Mouse (Mus musculus): Measurements from ENCODE around the gene Acin1. TPM values are rescaled to one million over a fixed set of nuclear protein-coding genes. Genes with fewer than 3 reads are reported as not detected.

Gene Acin1
- polyA plus RNA-seq, 1 experiment from 2014 or later, result 145 TPM

DNA sequence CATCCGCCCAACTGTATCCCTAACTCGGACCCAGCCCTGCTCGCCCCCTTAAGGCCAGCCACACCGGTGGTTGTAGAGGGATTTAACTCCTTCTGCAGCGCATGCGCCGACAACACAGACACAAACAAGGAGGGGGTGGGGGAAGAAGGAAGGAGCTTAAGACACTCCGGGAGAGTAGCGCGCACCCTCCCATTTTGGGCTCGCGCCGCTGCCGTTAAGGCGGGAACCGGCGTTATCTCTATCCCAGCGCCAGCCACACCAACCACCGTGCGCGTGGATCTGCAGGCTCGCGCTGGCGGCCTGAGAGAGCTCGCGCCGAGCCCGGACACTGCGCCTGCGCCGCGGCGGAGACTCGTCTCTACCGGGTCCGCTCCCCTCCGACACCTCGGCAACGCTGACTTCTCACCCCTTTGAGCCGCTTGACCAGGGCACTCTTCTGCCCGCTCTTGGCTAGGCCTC, 639 bp downstream of the Acin1 start, which contains the start of gene 1700123O20Rik:
TSS of gene 1700123O20Rik (plus strand) at position 154 of the 459 bp plus-strand sequence.
- peak; percentile 76 for ATAC-seq (ENCODE audit: insufficient number of reproducible peaks, insufficient read depth, low FRiP score, low read depth)
- H3K4me2 ChIP-seq (replicated peaks; ENCODE audit: low read depth, low read length), result peak within 1 kb of the TSS; percentile 72
- H3K27ac ChIP-seq (ENCODE audit: low read length), result peak within 1 kb of the TSS; percentile 96
- peaks cover 24% of the 10 kb centered on the region for H3K36me3 ChIP-seq (ENCODE audit: control insufficient read depth, insufficient read depth, low read length)
- no peaks in the 10 kb centered on the region for H3K27me3 ChIP-seq (ENCODE audit: control insufficient read depth, insufficient read depth, low read length)
- H3K9me3 ChIP-seq (ENCODE audit: control insufficient read depth, low read depth, low read length), result no peaks in the 10 kb centered on the region
- WGBS, result under 1% methylated on average over 41 of the region's 41 CpGs
- peak within 1 kb of the TSS; percentile 97 for H3K9ac ChIP-seq (replicated peaks; ENCODE audit: low read depth, low read length)
- peaks cover 13% of the 10 kb centered on the region; the same call in 1 of the 2 replicates for H3K4me1 ChIP-seq (ENCODE audit: control insufficient read depth, insufficient read depth, low read length)
- peak within 1 kb of the TSS; percentile 84 for H3K4me3 ChIP-seq (ENCODE audit: low read depth, low read length)

DNA sequence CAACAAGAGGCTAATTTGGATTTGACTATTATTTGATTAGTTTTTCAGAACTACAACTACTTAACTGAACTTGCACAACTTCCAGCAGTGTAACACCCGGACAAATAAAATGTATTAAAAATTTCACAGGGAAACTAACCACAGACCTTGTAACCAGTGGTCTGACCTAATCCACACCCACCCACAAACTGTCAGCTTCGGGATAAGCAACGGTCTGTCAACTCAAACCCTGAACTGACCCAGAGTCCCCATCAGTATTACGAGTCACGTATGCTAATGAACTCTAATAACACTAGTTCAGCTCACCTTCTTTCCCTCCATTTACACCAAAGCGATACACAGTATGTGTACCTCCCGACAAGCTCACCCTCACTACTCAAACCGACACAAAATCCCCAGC, 1.3 kb downstream of the Acin1 start:
- peak overlapping the region; percentile 97 for H3K9ac ChIP-seq (replicated peaks; ENCODE audit: low read depth, low read length)
- no peaks in the 10 kb centered on the region for H3K9me3 ChIP-seq (ENCODE audit: control insufficient read depth, low read depth, low read length)
- peaks cover 13% of the 10 kb centered on the region; the same call in 1 of the 2 replicates for H3K4me1 ChIP-seq (ENCODE audit: control insufficient read depth, insufficient read depth, low read length)
- H3K27ac ChIP-seq (ENCODE audit: low read length), result no peak overlapping the region
- no peak for ATAC-seq (ENCODE audit: insufficient number of reproducible peaks, insufficient read depth, low FRiP score, low read depth)
- H3K4me2 ChIP-seq (replicated peaks; ENCODE audit: low read depth, low read length), result peak overlapping the region; percentile 72
- H3K27me3 ChIP-seq (ENCODE audit: control insufficient read depth, insufficient read depth, low read length), result no peaks in the 10 kb centered on the region
- peak overlapping the region; percentile 84 for H3K4me3 ChIP-seq (ENCODE audit: low read depth, low read length)
- WGBS, result 12% methylated on average over 8 of the region's 8 CpGs
- peaks cover 19% of the 10 kb centered on the region for H3K36me3 ChIP-seq (ENCODE audit: control insufficient read depth, insufficient read depth, low read length)

DNA sequence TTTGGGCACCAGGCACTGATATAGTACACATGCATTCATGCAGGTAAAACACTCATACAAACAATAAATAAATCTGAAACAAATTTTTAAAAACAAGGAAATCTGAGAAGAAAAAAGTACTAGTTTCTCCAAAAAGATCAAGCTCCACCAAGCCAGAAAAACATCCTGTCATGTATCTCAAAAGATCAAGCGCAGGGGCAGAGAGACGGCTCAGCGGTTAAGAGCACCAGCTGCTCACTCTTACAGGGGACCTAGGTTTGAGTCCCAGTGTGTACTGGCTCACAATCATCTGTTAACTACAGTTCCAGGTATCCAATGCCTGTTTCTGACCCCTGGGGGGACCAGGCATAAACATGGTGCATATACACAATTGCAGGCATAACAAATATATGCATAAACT, 4.3 kb downstream of the Acin1 start:
- no peak overlapping the region for H3K4me2 ChIP-seq (replicated peaks; ENCODE audit: low read depth, low read length)
- 85% methylated on average over 3 of the region's 3 CpGs for WGBS
- no peak overlapping the region for H3K27ac ChIP-seq (ENCODE audit: low read length)
- peaks cover 4% of the 10 kb centered on the region; the same call in 1 of the 2 replicates for H3K4me1 ChIP-seq (ENCODE audit: control insufficient read depth, insufficient read depth, low read length)
- no peak overlapping the region for H3K4me3 ChIP-seq (ENCODE audit: low read depth, low read length)
- H3K9ac ChIP-seq (replicated peaks; ENCODE audit: low read depth, low read length), result no peak overlapping the region
- no peaks in the 10 kb centered on the region for H3K9me3 ChIP-seq (ENCODE audit: control insufficient read depth, low read depth, low read length)
- ATAC-seq (ENCODE audit: insufficient number of reproducible peaks, insufficient read depth, low FRiP score, low read depth), result no peak
- peaks cover 34% of the 10 kb centered on the region for H3K36me3 ChIP-seq (ENCODE audit: control insufficient read depth, insufficient read depth, low read length)
- no peaks in the 10 kb centered on the region for H3K27me3 ChIP-seq (ENCODE audit: control insufficient read depth, insufficient read depth, low read length)

DNA sequence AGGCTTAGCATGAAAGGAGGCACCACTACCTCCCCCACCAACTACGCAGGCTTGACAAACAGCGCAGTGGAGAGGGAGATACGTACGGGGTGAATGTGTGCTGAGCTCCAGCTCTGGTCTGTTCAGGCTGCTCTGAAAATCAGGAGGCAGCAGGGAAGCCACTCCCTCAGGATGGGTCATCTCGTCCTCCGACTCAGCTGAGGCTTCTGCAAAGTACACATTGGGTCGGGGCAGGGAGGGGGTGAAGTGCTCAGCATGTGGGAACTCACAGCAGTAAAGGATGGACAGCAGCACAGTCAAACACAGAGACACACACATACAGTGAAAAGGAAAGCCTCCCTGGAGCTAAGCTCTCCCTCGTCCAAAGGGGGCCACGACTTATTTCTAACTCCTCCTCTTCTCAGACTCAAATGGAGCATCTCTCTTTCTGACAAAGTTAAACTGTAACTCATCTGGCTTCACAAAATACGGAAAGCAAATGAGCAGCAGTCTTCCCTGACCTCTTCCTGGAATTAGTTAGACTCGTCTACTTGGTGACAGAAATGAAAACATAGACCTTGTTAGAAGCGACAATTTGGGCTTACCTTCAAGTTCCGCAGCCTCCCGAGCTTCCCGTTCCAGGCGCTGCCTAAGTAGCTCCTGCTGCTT, 8.0 kb downstream of the Acin1 start:
- H3K4me3 ChIP-seq (ENCODE audit: low read depth, low read length), result no peak overlapping the region
- H3K9me3 ChIP-seq (ENCODE audit: control insufficient read depth, low read depth, low read length), result no peaks in the 10 kb centered on the region
- 79% methylated on average over 16 of the region's 16 CpGs for WGBS
- H3K4me1 ChIP-seq (ENCODE audit: control insufficient read depth, insufficient read depth, low read length), result no peaks in the 10 kb centered on the region
- H3K4me2 ChIP-seq (replicated peaks; ENCODE audit: low read depth, low read length), result no peak overlapping the region
- H3K9ac ChIP-seq (replicated peaks; ENCODE audit: low read depth, low read length), result no peak overlapping the region
- H3K36me3 ChIP-seq (ENCODE audit: control insufficient read depth, insufficient read depth, low read length), result peaks cover 62% of the 10 kb centered on the region
- no peak for ATAC-seq (ENCODE audit: insufficient number of reproducible peaks, insufficient read depth, low FRiP score, low read depth)
- H3K27ac ChIP-seq (ENCODE audit: low read length), result no peak overlapping the region
- H3K27me3 ChIP-seq (ENCODE audit: control insufficient read depth, insufficient read depth, low read length), result no peaks in the 10 kb centered on the region

DNA sequence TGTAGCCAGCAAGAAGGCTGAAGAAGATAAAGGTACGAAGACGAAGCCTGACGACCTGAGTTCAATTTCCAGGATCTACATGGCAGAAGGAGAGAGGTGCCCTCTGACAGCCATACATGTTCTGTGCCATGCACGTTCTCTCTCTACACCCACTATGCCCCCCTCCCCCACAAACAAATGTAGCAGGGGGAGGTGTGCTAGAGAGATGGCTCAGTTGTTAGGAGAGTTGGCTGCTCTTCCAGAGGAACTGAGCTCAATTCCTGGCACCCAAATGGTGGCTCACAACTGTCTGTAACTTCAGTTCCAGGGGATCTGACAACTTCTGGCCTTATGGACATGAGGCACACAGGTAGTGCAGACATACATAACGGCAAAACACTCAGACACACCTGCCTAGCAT, 10.4 kb downstream of the Acin1 start:
- Histone ChIP-seq H3K27ac (ENCODE audit: low read length) (no peak overlapping the region), H3K4me1 (ENCODE audit: control insufficient read depth, insufficient read depth, low read length) (no peaks in the 10 kb centered on the region), H3K9me3 (ENCODE audit: control insufficient read depth, low read depth, low read length) (no peaks in the 10 kb centered on the region), H3K9ac (replicated peaks; ENCODE audit: low read depth, low read length) (no peak overlapping the region), H3K27me3 (ENCODE audit: control insufficient read depth, insufficient read depth, low read length) (no peaks in the 10 kb centered on the region), H3K4me3 (ENCODE audit: low read depth, low read length) (no peak overlapping the region), H3K36me3 (ENCODE audit: control insufficient read depth, insufficient read depth, low read length) (peaks cover 69% of the 10 kb centered on the region), H3K4me2 (replicated peaks; ENCODE audit: low read depth, low read length) (no peak overlapping the region)
- ATAC-seq (ENCODE audit: insufficient number of reproducible peaks, insufficient read depth, low FRiP score, low read depth), result no peak
- WGBS, result 80% methylated on average over 5 of the region's 5 CpGs

DNA sequence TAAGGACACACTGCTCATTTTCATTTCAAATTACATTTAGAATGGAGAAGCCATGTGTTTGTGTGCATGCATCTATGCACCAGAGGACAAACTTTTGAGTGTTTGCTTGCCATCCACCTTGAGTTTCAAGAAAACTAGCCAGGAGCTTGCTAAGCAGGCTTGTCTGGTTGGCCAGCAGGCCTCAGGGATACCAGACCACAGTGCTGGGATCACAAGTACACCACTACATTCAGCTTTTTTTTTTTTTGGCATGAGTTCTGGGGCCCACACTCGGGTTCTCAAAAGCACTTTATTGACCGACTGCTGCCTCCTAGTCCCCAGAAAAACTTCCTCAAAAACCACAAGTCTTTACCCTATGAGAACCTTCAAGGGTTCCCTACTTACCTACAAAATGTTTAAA, 12.4 kb downstream of the Acin1 start:
- no peak overlapping the region for H3K9ac ChIP-seq (replicated peaks; ENCODE audit: low read depth, low read length)
- H3K4me1 ChIP-seq (ENCODE audit: control insufficient read depth, insufficient read depth, low read length), result no peaks in the 10 kb centered on the region
- no peak overlapping the region for H3K4me2 ChIP-seq (replicated peaks; ENCODE audit: low read depth, low read length)
- peaks cover 73% of the 10 kb centered on the region for H3K36me3 ChIP-seq (ENCODE audit: control insufficient read depth, insufficient read depth, low read length)
- WGBS, result 69% methylated on average over 2 of the region's 2 CpGs
- H3K4me3 ChIP-seq (ENCODE audit: low read depth, low read length), result no peak overlapping the region
- no peak for ATAC-seq (ENCODE audit: insufficient number of reproducible peaks, insufficient read depth, low FRiP score, low read depth)
- H3K27ac ChIP-seq (ENCODE audit: low read length), result no peak overlapping the region
- H3K27me3 ChIP-seq (ENCODE audit: control insufficient read depth, insufficient read depth, low read length), result no peaks in the 10 kb centered on the region
- H3K9me3 ChIP-seq (ENCODE audit: control insufficient read depth, low read depth, low read length), result no peaks in the 10 kb centered on the region

DNA sequence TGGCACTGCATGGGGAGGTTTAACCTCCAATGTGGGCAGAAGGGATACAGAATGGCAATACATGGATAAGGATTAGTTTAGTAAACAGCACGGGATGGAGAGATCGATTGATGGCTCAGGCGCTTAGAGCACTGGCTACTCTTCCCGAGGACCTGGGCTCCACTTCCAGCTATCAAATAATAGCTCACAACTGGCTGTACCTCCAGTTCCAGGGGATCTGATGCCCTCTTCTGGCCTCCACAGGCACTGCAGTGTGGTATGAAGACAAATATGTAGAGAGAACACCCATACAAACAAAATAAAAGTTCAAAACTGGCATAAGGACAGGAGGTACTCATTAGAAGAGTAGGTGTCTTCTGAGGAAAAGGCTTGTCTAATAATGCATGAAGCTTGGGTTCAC, 17.4 kb downstream of the Acin1 start:
- Histone ChIP-seq H3K27me3 (ENCODE audit: control insufficient read depth, insufficient read depth, low read length) (no peaks in the 10 kb centered on the region), H3K4me2 (replicated peaks; ENCODE audit: low read depth, low read length) (no peak overlapping the region), H3K4me1 (ENCODE audit: control insufficient read depth, insufficient read depth, low read length) (no peaks in the 10 kb centered on the region), H3K9ac (replicated peaks; ENCODE audit: low read depth, low read length) (no peak overlapping the region), H3K4me3 (ENCODE audit: low read depth, low read length) (no peak overlapping the region), H3K27ac (ENCODE audit: low read length) (no peak overlapping the region), H3K9me3 (ENCODE audit: control insufficient read depth, low read depth, low read length) (no peaks in the 10 kb centered on the region), H3K36me3 (ENCODE audit: control insufficient read depth, insufficient read depth, low read length) (peaks cover 64% of the 10 kb centered on the region)
- no peak for ATAC-seq (ENCODE audit: insufficient number of reproducible peaks, insufficient read depth, low FRiP score, low read depth)
- 73% methylated on average over 4 of the region's 4 CpGs for WGBS

DNA sequence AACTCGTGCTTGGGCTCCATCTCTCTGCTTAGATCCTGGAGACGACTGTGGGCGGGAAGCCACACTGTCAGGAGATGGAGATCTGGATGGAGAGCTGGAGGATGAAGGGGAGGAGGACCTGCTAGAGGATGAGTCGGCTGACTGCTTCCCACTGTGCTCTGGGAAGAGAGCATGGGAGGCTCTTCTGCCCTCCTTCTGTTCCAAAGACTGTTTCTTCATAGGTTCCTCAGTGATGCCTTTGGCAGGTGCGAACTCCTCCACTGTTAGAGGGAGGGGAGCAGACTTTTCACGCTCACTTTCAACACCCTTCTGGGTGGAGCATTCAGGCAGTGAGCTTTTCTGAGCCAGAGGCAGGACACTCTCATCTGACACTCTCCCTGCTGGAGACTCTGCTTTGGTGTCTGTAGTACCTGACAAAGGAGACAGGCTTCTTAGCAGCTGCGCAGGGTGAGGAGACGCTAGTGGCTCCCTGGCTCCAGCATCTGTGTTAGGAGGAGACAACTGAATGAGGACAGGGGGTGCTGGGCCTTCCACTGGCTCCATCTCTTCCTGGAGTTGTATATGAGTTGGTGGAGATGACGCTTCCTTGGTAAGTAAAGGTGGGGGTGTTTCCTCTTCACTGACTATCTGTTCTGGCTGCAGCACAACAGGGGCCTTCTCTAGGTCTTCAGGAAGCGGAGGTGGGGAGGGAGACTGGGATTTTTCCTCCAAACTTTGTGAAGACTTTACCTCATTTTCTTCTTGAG, 22.1 kb downstream of the Acin1 start:
- Histone ChIP-seq H3K9me3 (ENCODE audit: control insufficient read depth, low read depth, low read length) (no peaks in the 10 kb centered on the region), H3K4me3 (ENCODE audit: low read depth, low read length) (no peak overlapping the region), H3K27me3 (ENCODE audit: control insufficient read depth, insufficient read depth, low read length) (no peaks in the 10 kb centered on the region), H3K9ac (replicated peaks; ENCODE audit: low read depth, low read length) (no peak overlapping the region), H3K4me1 (ENCODE audit: control insufficient read depth, insufficient read depth, low read length) (no peaks in the 10 kb centered on the region), H3K27ac (ENCODE audit: low read length) (no peak overlapping the region), H3K4me2 (replicated peaks; ENCODE audit: low read depth, low read length) (no peak overlapping the region), H3K36me3 (ENCODE audit: control insufficient read depth, insufficient read depth, low read length) (peaks cover 75% of the 10 kb centered on the region)
- 86% methylated on average over 10 of the region's 10 CpGs for WGBS
- no peak for ATAC-seq (ENCODE audit: insufficient number of reproducible peaks, insufficient read depth, low FRiP score, low read depth)
